Mouse (Mus musculus) olfactory bulb, adult 2 months (tissue): ENCODE results near the gene Bicd2. TPM values are rescaled to one million over a fixed set of nuclear protein-coding genes. Genes with fewer than 3 reads are reported as not detected.

Experiments
- H3K27ac ChIP-seq: fragments of 200-500 bp; 2 replicates; pipeline ENCODE4 v1.5.1; 2012; ENCODE audit warnings: low read depth, low read length; ENCODE audit not compliant: insufficient read depth
- H3K4me1 ChIP-seq: fragments of 200-500 bp; 2 replicates; pipeline ENCODE4 v1.6.1; 2012; ENCODE audit warnings: low read length; ENCODE audit not compliant: control insufficient read depth, insufficient read depth
- H3K4me3 ChIP-seq: fragments of 200-500 bp; 2 replicates; pipeline ENCODE4 v1.5.1; 2012; ENCODE audit warnings: mild to moderate bottlenecking, low read depth, low read length, moderate library complexity; ENCODE audit not compliant: insufficient read depth
- CTCF ChIP-seq: fragments of 200-500 bp; IDR thresholded peaks from 2 replicates; pipeline ENCODE4 v1.5.1; 2012; ENCODE audit warnings: low read depth, mild to moderate bottlenecking, low read length, moderate library complexity; ENCODE audit not compliant: insufficient read depth
- POLR2A ChIP-seq: fragments of 200-500 bp; IDR thresholded peaks from 2 replicates; pipeline ENCODE4 v1.6.1; 2012; ENCODE audit warnings: mild to moderate bottlenecking, low read depth, low read length, moderate library complexity; ENCODE audit not compliant: insufficient read depth
- WGBS: fragments of 180-500 bp; shearing (Covaris S2); methylation state at CpG from one replicate; pipeline ENCODE4 v1.1.7; 2018; 5-methylcytosine and 5-hydroxymethylcytosine counted together
- polyA plus RNA-seq: library from polyadenylated mRNA; stranded (reverse); fragments of >200 nt; gene quantifications from 2 replicates; pipeline ENCODE4 v1.2.4, GENCODE M21; 2012; ENCODE audit warnings: low replicate concordance; ENCODE audit not compliant: missing spikeins, insufficient read depth, insufficient read length

Gene Bicd2
- polyA plus RNA-seq, 1 experiment = 48.0 TPM

DNA sequence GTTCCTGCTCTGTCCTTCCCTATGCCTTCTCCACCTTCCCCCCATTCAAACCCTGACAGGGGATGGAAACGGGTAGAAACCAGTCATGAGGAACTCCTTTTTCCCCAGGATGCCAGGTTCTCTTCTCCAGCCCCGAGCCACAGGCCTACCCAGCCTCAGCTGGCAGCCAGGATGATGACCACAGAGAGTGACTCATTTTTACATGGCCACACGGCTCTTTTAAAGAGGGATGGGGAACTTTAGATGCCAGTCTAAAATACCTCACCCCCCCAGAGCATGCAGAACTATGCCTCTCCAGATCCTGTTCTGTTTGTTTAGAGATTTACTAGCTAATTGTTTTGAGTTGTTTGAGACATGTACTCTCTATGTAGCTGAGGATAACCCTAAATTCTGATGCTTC is 19.9 kb upstream of the Bicd2 start:
- peaks cover 27% of the 10 kb centered on the region for H3K4me1 ChIP-seq
- H3K27ac ChIP-seq = 0 out of 2 replicates have a peak overlapping the region, but pooled peaks have one; percentile 23
- TF ChIP-seq CTCF (no peak), POLR2A (no peak)
- 65% methylated on average over 3 of the region's 3 CpGs for WGBS
- no peak overlapping the region for H3K4me3 ChIP-seq

- TF ChIP-seq CTCF (no peak), POLR2A (no peak)
- 51% methylated on average over 5 of the region's 5 CpGs for WGBS
- peak overlapping the region; percentile 23; the same call in 1 of the 2 replicates for H3K27ac ChIP-seq
- H3K4me3 ChIP-seq = no peak overlapping the region
- peaks cover 27% of the 10 kb centered on the region for H3K4me1 ChIP-seq
These were observed 19.2 kb upstream of the Bicd2 start for GRCm38 (mm10) chr13:49322169-49322568.

DNA sequence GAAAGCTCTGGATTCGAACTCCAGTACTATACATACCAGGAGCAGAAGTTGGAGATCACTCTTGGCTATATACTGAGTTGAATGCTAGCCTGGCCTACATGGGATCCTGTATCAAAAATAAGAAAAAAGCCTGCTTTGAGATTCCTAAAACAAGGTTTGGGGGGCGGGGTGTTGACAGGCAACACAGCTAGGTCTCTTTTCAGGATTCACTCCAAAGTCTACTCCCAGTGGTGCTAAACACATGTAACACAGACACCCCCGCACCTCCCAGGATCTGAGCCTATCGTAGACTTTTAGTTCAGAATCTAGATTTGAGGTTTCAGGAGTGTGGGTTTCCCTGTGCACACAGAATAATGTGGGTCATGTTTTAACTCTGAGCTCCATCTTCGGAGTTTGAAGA is 18.6 kb upstream of the Bicd2 start:
- TF ChIP-seq CTCF (no peak), POLR2A (no peak)
- WGBS = 79% methylated on average over 5 of the region's 5 CpGs
- no peak overlapping the region for H3K4me3 ChIP-seq
- no peak overlapping the region for H3K27ac ChIP-seq
- H3K4me1 ChIP-seq = peaks cover 23% of the 10 kb centered on the region

DNA sequence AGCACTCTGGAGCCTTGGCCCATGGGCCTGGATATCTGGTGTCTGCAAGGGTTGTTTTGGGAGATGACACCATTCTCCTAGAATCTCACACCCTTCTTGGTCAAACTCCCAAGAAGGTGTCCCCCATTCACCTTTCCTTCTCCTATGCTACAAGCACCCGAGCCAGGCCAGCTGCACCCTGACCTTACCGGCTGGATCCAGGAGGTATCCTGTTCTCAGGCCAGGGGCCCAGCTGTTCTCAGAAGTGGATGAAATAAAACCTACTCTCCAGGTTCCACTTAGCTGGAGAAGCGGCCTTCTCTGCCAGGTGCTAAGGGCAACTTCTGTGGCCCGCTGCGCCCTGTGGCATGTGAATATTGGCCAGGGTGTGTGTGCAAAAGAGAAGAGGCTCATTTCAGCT is 16.5 kb upstream of the Bicd2 start:
- H3K4me3 ChIP-seq = no peak overlapping the region
- TF ChIP-seq CTCF (no peak), POLR2A (no peak)
- H3K4me1 ChIP-seq = peaks cover 18% of the 10 kb centered on the region
- WGBS = 92% methylated on average over 5 of the region's 5 CpGs
- no peak overlapping the region for H3K27ac ChIP-seq

GRCm38 (mm10) chr13:49326246-49327206 is 14.9 kb upstream of the Bicd2 start:
- Histone ChIP-seq H3K4me3 (no peak overlapping the region), H3K4me1 (peaks cover 10% of the 10 kb centered on the region), H3K27ac (no peak overlapping the region)
- TF ChIP-seq CTCF = no peak
- no peak for TF ChIP-seq POLR2A
- whole genome bisulfite sequencing = 64% methylated on average over 6 of the region's 6 CpGs

GRCm38 (mm10) chr13:49328101-49328500 is 13.3 kb upstream of the Bicd2 start:
- Histone ChIP-seq H3K4me1 (peaks cover 4% of the 10 kb centered on the region), H3K4me3 (no peak overlapping the region), H3K27ac (no peak overlapping the region)
- WGBS = 60% methylated on average over 4 of the region's 4 CpGs
- TF ChIP-seq POLR2A (no peak), CTCF (no peak)

DNA sequence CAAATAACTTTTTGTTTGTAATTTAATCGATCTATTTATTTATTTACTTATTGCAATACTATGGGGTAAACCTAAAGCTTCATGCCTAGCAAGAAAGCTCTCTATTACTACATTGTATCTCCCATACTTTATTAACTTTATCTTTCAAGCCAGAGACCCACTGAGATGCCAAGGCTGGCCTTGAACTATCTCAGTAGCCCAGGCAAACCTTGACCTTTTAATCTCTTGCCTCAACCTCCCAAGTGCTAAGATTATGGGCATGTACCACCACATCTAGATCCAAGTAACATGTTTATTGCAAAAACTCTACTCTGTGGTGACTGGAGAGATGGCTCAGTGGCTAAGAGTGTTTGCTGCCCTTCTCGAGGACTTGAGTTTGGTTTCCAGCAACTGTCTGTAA is 8.1 kb upstream of the Bicd2 start:
- no peak overlapping the region for H3K4me3 ChIP-seq
- 0 out of 2 replicates have a peak, but pooled peaks cover 2% of the 10 kb centered on the region for H3K4me1 ChIP-seq
- WGBS = 83% methylated on average over 2 of the region's 2 CpGs
- no peak overlapping the region for H3K27ac ChIP-seq
- TF ChIP-seq CTCF = no peak
- no peak for TF ChIP-seq POLR2A

- TF ChIP-seq POLR2A (no peak), CTCF (no peak)
- H3K4me1 ChIP-seq = 0 out of 2 replicates have a peak, but pooled peaks cover 5% of the 10 kb centered on the region
- 39% methylated on average over 12 of the region's 12 CpGs for WGBS
- no peak overlapping the region for H3K4me3 ChIP-seq
- H3K27ac ChIP-seq = peak overlapping the region; percentile 77
These were observed 6.1 kb upstream of the Bicd2 start for GRCm38 (mm10) chr13:49335077-49335982.

DNA sequence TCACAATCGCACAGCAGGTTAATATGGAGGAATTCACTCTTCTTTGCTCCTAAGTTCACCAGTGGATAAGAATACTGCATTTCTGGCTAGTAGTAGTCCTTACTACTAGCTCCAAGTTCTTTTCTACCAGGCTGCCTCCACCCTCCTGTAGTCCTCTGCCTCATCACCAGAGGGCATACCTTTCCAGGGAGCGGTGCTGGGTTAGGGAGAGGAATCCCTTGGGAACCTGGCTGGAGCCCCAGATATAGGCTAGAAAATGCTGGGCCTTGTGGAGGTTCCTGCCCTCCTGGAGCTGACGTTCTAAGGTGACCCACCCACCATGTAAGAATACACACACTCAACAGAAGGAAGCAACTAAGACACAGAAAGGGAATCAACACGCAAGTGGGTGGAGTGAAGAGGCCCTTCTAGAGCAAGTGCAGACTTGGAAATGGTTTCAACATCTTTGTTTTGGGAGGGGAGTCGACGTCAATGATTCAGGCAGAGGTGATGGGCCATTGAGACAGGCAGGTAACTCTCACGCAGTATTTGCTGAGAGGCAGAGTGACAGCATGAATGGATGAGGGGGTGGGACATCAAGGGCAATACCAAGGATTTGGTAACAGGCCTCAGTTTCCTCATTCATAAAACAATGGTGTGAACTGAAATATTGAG is 2.4 kb upstream of the Bicd2 start:
- H3K27ac ChIP-seq = no peak overlapping the region
- H3K4me3 ChIP-seq = no peak overlapping the region
- peaks cover 15% of the 10 kb centered on the region for H3K4me1 ChIP-seq
- no peak for TF ChIP-seq CTCF
- no peak for TF ChIP-seq POLR2A
- 75% methylated on average over 7 of the region's 7 CpGs for WGBS
